Mouse (Mus musculus) layer of hippocampus, adult 8-10 months (tissue): ENCODE measurements around the gene Bcdin3d. TPM values are rescaled to one million over a fixed set of nuclear protein-coding genes. Genes with fewer than 3 reads are reported as not detected.

ENCODE experiments used
- DNase-seq, 2 experiments: peaks; one replicate each; pipeline ENCODE4 v3.0.0; 2022; ENCODE audit warnings: low spot score in 2 of 2
- total RNA-seq, 4 experiments: library from RNA; stranded (reverse); gene quantifications; 2 replicates each; pipeline ENCODE4 v1.2.4; 2022

Bcdin3d gene
- total RNA-seq: 1 to 10 TPM; 4.9 to 6.1 (median 5.3) TPM

- peak; percentile 78 to 79 for DNase-seq
Measured at GRCm38 (mm10) chr15:99474576-99474926, at the start of gene Bcdin3d. TSS of gene Bcdin3d (minus strand) at chr15:99474730.

GRCm38 (mm10) chr15:99520306-99520705 lies 45.8 kb upstream of the Bcdin3d start:
- DNase-seq: no peak

- no peak for DNase-seq
Measured at GRCm38 (mm10) chr15:99519626-99520025, 45.1 kb upstream of the Bcdin3d start.

- DNase-seq: no peak
Measured at GRCm38 (mm10) chr15:99517715-99518114, 43.2 kb upstream of the Bcdin3d start.

- no peak for DNase-seq
Measured at GRCm38 (mm10) chr15:99516715-99517114, 42.2 kb upstream of the Bcdin3d start.

- no peak for DNase-seq
Measured at GRCm38 (mm10) chr15:99511797-99512525, 37.4 kb upstream of the Bcdin3d start.

- DNase-seq: no peak
Measured at GRCm38 (mm10) chr15:99510621-99511020, 36.1 kb upstream of the Bcdin3d start.

GRCm38 (mm10) chr15:99509840-99510239 lies 35.3 kb upstream of the Bcdin3d start:
- no peak for DNase-seq

GRCm38 (mm10) chr15:99505324-99506095 lies 31.0 kb upstream of the Bcdin3d start:
- DNase-seq: no peak

- no peak for DNase-seq
Measured at GRCm38 (mm10) chr15:99503256-99503655, 28.7 kb upstream of the Bcdin3d start.

- no peak for DNase-seq
Measured at GRCm38 (mm10) chr15:99502311-99502831, 27.8 kb upstream of the Bcdin3d start.

- DNase-seq: peak; percentile 68 to 79
Measured at GRCm38 (mm10) chr15:99501292-99502260, 27.0 kb upstream of the Bcdin3d start.

- DNase-seq: no peak
Measured at GRCm38 (mm10) chr15:99500320-99500719, 25.8 kb upstream of the Bcdin3d start.

GRCm38 (mm10) chr15:99499726-99500125 lies 25.2 kb upstream of the Bcdin3d start:
- DNase-seq: no peak

- DNase-seq: no peak
Measured at GRCm38 (mm10) chr15:99498781-99499180, 24.3 kb upstream of the Bcdin3d start.

- DNase-seq: no peak
Measured at GRCm38 (mm10) chr15:99498356-99498755, 23.8 kb upstream of the Bcdin3d start.

GRCm38 (mm10) chr15:99497527-99498242 lies 23.2 kb upstream of the Bcdin3d start:
- peak in 1 of 2 experiments; percentile 55 for DNase-seq

GRCm38 (mm10) chr15:99497061-99497460 lies 22.5 kb upstream of the Bcdin3d start:
- DNase-seq: peak in 1 of 2 experiments; percentile 64

GRCm38 (mm10) chr15:99484745-99485144 lies 10.2 kb upstream of the Bcdin3d start:
- DNase-seq: no peak

- DNase-seq: no peak
Measured at GRCm38 (mm10) chr15:99475814-99476213, 1.3 kb upstream of the Bcdin3d start.
